Mouse (Mus musculus) heart, postnatal 0 days (tissue): ENCODE data around the gene Insyn1.

ENCODE experiments used
- CTCF ChIP-seq: IDR thresholded peaks from 2 replicates; pipeline ENCODE4 v1.5.1; 2016; ENCODE audit warnings: antibody characterized with exemption, control low read depth, low read depth
- EP300 ChIP-seq: IDR thresholded peaks from 2 replicates; pipeline ENCODE4 v1.6.1; 2016; ENCODE audit warnings: antibody characterized with exemption, low read depth

GRCm38 (mm10) chr9:58453791-58454378 is 34.5 kb upstream of the Insyn1 start:
- TF ChIP-seq CTCF: no peak
- TF ChIP-seq EP300: no peak
